Mouse (Mus musculus) adrenal gland, postnatal 4 days (tissue): Measurements from ENCODE around the gene Robo4. TPM values are rescaled to one million over a fixed set of nuclear protein-coding genes. Genes with fewer than 3 reads are reported as not detected.

ENCODE experiments used
- DNase-seq, 2 experiments: peaks; one replicate each; pipeline ENCODE4 v3.0.0; 2021 to 2022; ENCODE audit warnings: low spot score in 2 of 2, mixed read lengths in 2 of 2
- total RNA-seq, 2 experiments: library from RNA; stranded (reverse); gene quantifications; 2 replicates each; pipeline ENCODE4 v1.2.3; 2021

Robo4 gene
- total RNA-seq, 2 experiments from 2014 or later, result 31.3 to 32.9 TPM

- no peak for DNase-seq
Measured at GRCm38 (mm10) chr9:37453328-37453727, 51.6 kb downstream of the Robo4 start.

- no peak for DNase-seq
Measured at GRCm38 (mm10) chr9:37454011-37454492, 52.4 kb downstream of the Robo4 start.

- no peak for DNase-seq
Measured at GRCm38 (mm10) chr9:37454991-37455390, 53.3 kb downstream of the Robo4 start.

- no peak for DNase-seq
Measured at GRCm38 (mm10) chr9:37455868-37456267, 54.2 kb downstream of the Robo4 start.

GRCm38 (mm10) chr9:37456481-37456910 lies 54.8 kb downstream of the Robo4 start:
- DNase-seq, result no peak

GRCm38 (mm10) chr9:37457151-37457550 lies 55.5 kb downstream of the Robo4 start:
- DNase-seq, result no peak

GRCm38 (mm10) chr9:37459665-37460042 lies 58.0 kb downstream of the Robo4 start:
- no peak for DNase-seq

GRCm38 (mm10) chr9:37460043-37460960 lies 58.6 kb downstream of the Robo4 start:
- DNase-seq, result no peak

GRCm38 (mm10) chr9:37460961-37461340 lies 59.3 kb downstream of the Robo4 start:
- no peak for DNase-seq

GRCm38 (mm10) chr9:37461571-37461970 lies 59.9 kb downstream of the Robo4 start:
- no peak for DNase-seq

- DNase-seq, result no peak
Measured at GRCm38 (mm10) chr9:37462764-37463163, 61.1 kb downstream of the Robo4 start.

Other genes with a start within 250 kb of the Robo4 start
- 1 to 10 TPM; 7.5 to 7.9 TPM for gene Tmem218, start 193.7 kb upstream of the Robo4 start, total RNA-seq
- gene Slc37a2, start 146.2 kb upstream of the Robo4 start, total RNA-seq, result 10 to 100 TPM; 12.1 to 15.3 TPM
- 1 to 10 TPM; 6.0 TPM for gene Ccdc15, start 53.5 kb upstream of the Robo4 start, total RNA-seq
- under 1 TPM; 0.31 to 0.45 TPM for gene Hepacam, start 34.5 kb upstream of the Robo4 start, total RNA-seq
- 1 to 10 TPM in 1 of 2 experiments, under 1 TPM in 1; 0.56 to 1.0 TPM for gene Robo3, start 31.3 kb downstream of the Robo4 start, total RNA-seq
- gene Msantd2, start 87.4 kb downstream of the Robo4 start, total RNA-seq, result 10 to 100 TPM; 31.3 to 33.2 TPM
- gene Esam, start 126.2 kb downstream of the Robo4 start, total RNA-seq, result 10 to 100 TPM; 51.7 to 55.5 TPM
- gene Vsig2, start 137.4 kb downstream of the Robo4 start, total RNA-seq, result 1 to 10 TPM; 5.8 to 7.3 TPM
- gene Nrgn, start 151.0 kb downstream of the Robo4 start, total RNA-seq, result 1 to 10 TPM; 4.1 to 6.7 TPM
- gene Siae, start 153.8 kb downstream of the Robo4 start, total RNA-seq, result 10 to 100 TPM; 17.4 to 18.4 TPM
- 1 to 10 TPM; 2.3 to 3.4 TPM for gene Spa17, start 211.8 kb downstream of the Robo4 start, total RNA-seq